Mouse (Mus musculus) right cerebral cortex, postnatal 4 days (tissue): ENCODE measurements around the gene Pla2g16.

ENCODE experiments used
- DNase-seq: peaks from one replicate; pipeline ENCODE4 v3.0.0-alpha.2; 2022

The Pla2g16 gene

GRCm38 (mm10) chr19:7616231-7616930 is 59.1 kb downstream of the Pla2g16 start:
- no peak for DNase-seq

- DNase-seq = no peak
Measured at GRCm38 (mm10) chr19:7617085-7617484, 59.8 kb downstream of the Pla2g16 start.

GRCm38 (mm10) chr19:7617696-7618095 is 60.4 kb downstream of the Pla2g16 start:
- DNase-seq = peak; percentile 77

- DNase-seq = no peak
Measured at GRCm38 (mm10) chr19:7633021-7633420, 75.8 kb downstream of the Pla2g16 start.

- DNase-seq = no peak
Measured at GRCm38 (mm10) chr19:7633786-7634185, 76.5 kb downstream of the Pla2g16 start.
